Mouse (Mus musculus) embryo, embryonic 10 days (tissue): ENCODE data around the gene Lrp6.

Experiments
- DNase-seq: peaks from one replicate; pipeline ENCODE4 v3.0.0-alpha.2; 2015; ENCODE audit warnings: low spot score

Gene Lrp6

DNA sequence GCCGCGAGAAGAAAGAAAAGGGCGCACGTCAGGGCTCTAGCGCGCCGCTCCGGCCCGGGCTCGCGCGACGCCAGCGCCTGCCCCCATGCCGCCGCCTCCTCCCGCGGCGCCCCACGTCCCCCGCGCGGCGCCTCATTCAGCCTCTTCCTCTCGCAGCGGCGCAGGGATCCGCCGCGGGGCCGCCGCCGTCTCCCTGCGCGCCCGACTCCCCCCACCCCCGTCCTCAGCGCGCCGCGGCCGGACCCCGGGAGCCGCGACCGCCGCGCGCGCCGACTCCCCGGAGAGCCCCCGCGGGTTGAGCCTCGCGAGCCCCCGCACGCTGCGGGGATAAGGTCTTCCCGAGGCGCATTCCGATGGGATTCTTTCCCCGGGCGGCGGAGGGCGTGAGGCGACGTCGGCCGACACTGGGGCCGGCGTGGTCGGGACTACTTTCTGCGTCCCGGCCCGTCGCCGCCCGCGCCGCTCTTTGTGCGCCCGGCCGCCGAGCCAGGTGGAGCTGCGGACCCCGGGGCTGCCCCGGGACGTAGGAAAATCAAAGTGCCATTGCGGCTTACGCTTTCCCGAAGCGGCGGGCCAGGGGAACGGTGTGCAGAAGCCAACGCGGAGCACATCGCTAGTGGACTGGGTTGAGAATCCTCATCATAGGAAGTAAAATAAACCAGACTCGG lies at the start of gene Lrp6:
Gene Lrp6, minus strand, starts transcription at position 148 of the 668 bp plus-strand sequence.
- DNase-seq = peak; percentile 89

DNA sequence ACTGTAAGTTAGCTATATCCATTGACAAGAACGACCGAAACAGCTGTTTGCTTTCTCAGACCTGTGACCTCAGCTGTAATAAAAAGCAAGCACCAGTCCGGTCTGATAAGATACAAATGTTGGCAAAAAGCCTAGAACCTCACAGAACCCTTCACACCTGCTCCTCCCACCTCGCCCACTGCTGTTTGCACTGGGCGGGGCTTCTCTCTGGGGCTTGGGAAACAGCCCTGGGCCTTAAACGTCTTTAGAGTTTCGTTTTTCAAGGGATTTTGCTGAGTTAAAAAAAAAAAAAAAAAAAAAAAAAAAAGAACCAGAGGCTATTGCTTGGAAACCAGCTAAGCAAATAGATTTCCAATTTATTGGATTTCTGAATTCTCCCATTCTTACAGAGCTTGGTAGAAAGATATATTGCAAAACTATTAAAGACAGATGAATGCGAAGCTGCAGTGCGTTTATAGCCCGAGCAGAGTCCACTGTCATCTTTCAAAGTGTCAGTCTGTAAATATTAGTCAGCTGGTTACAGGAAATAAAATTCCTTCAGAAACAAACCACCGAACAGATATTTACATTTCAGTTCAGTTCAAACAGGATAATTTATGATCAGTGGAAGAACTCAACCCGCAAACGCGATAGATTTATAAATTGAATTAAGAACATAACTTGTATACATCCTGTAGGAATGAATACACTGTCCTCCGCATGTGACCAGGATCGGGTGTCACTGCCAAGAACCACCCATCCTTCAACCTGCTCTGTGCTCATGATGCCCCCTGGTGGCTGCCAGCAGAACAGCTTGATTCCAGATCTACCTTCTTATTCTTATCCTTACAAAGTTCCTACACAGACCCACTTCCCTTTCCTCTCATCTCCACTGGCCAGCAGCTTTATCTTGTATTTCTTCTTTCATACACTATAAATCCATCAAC lies 48.2 kb upstream of the Lrp6 start:
- peak; percentile 87 for DNase-seq

DNA sequence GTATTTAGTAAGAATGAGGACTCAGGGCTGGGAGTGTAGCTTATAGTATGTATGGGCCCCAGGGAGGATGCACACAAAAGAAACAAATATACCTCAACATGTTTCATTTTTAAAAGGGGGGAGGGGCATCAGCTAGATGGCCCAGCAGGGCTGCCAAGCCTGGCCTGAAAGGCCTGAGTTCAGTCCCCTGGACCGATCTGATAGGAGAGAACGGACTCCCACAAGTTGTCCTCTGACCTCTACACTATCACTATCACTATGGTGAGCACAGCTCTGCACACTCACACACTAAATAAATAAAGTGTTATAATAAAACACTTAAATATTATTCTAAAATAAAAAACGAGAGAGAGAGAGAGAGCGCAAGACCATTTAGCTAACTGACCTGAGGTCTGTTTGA lies 47.6 kb upstream of the Lrp6 start:
- DNase-seq = no peak

DNA sequence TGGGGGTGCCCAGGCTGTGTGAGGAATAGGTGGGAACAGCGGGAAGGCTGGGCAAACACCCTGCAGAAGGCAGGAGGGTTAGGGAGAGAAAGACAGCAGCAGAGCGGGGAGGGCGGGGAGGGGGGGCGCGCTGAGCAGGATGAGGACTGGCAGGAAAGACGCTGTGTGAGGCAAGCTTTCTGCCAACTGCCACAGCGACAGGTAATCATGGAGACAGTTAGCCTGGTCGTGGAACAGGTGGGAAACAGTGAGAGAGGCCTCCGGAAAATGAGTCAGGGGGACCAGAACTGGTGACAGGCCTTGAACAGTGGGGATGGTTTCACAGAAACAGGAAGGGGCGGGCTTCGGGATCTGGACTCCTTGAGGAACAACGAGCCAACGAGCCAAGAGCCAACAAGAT lies 45.1 kb upstream of the Lrp6 start:
- no peak for DNase-seq

DNA sequence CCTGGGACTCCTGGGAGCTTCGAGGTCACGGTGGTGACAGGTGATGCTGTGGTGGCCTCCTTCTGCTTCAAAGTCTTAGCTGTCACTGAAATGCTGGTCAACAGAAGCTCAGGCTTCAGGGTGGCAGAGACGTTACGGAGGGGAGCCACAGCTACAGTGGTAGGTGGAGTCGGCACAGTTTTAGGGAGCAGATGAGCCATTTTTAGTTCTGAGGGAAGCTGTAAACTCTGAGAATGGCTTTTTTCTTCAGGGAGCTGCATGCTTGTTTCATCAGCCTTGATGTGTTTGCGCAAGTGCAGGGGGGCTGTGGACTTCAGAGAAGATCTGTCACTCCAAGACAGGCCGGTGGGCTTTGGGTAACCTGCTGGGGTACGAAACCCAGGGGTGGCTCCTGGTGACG lies 43.6 kb upstream of the Lrp6 start:
- no peak for DNase-seq

DNA sequence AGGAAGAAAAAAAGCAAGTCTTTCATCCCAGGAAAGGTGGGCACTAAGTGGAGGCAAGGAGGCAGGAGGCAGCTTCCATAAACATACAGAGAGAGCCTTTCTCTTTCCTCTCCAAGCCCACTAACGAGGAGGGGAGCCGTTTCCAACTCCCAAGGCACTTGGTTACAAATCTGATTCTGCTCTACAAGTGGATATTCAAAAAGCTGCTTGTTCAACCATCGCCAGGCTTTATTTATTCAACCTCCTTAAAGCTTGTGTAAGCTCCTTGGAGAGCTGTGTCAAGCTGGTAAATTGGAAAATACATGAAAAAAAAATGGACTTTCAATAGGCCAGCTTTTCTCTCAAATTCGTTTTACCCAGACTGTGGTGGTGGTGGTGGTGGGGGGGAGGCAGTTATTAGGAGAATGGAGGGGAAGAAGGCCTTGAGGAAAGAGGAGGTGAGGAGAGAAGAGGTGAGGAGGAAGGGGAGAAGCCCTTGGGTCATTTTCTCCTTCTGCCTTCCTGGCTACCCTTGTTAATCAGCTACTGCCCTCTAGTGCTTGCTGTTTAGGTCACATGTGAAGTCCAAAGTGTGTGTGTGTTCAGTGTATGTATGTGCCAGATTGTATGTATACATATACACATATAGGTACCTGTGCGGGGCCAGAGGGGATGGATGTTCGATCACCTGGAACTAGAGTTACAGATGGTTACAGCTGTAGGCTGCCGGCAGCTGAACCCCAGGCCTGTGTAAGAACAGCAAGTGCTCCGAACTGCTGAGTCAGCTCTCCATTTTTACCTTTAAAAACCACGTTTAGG lies 40.4 kb upstream of the Lrp6 start:
- peak; percentile 84 for DNase-seq

DNA sequence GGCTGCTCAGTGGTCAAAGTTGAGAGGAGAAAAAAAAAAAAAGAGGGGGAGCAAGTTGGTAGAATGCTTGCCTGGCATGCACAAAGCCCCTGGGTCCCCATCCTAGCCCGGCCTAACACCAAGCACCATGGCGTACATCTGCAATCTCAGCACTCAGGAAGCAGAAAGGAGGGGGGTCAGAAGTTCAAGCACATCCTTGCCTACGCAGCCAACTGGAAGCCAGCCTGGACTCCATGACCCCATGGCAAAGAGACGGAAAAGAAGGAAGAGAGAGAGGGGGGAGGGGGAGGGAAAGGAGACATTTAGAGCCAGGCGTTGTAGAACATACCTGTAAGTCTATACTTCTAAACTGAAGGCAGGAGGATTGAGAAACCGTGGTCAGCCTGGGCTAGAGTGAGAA lies 39.8 kb upstream of the Lrp6 start:
- no peak for DNase-seq

DNA sequence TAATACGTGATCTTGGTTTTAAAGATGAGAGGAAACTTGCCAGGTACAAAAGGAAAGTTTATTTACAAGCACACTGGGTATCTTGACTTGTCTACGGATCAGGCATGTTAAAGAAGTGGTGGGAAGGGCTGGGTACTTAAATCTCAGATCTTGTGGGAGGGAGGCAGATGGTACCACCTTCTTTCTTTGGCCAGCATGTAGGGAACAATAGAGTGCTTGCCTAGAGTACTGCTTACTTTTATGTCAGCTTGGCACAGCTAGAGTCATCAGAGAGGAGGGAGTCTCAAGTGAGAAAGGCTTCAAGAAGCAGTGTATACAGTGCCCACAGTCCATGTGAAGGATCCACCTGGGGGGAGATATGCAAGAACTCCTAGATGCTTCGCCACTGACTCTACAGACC lies 38.4 kb upstream of the Lrp6 start:
- no peak for DNase-seq

DNA sequence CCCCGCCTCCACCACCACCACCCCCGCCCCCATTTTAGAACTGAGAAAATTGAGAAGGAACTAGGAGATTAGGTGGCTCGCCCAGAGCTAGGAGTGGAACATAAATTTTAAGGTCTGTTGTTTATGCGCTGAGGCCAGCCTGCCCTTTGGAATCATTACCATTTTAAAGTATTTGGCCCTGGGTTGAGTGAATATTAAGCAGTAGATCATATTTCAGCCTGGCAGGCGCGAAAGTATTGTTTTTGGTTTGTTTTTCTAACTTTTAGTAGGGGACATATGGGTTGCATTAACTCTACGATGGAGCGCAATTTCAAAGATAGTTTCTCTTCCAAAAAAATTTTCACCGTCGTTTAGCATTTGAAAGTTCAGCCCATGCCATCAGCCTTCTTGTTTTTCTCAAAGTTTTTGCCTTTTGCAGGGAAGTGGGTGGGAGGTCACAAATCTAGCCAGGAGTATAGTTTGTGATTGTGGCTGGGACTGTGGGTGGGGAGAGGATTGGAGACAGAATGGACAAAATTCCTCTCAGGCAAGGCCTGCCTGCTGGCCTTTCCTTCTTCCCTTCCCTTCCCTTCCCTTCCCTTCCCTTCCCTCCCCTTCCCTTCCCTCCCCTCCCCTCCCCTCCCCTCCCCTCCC lies 35.7 kb upstream of the Lrp6 start:
- DNase-seq = no peak

DNA sequence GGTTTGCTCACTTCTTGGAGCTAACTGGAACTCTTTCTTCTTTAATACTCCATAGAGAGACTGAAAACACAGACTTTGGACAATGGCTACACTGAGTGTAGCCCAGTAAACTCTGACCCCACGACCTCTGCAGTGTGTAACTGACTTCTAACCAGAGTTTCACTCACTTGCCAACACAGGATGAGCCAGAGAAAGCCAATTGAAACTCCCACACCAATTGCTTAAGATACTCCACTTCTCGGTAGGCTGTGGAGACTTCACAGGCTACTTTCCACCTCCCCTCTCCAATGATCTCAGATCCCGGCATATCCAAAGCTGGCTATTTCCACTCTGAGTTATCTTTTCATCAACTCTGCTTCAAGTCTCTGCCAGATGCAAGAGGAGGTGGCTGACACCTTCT lies 35.0 kb upstream of the Lrp6 start:
- DNase-seq = peak; percentile 25

DNA sequence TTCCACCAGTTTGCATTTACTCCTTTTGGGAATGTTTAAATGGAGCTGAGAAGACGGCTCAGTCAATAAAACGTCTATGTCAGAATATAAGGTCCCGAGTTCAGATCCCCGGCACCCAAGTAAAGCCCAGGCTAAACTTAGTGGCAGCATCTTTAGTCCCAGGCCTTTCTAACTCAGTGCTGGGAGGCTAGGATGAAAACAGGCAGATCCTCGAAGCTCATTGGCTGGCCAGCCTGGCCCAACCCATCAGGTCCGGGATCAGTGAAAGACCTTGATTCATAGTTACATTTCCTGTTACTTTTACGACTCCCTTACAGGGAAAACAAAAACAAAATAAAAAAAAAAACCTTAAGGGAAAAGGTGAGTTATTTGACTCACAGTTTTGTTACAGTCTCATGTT lies 34.4 kb upstream of the Lrp6 start:
- no peak for DNase-seq

DNA sequence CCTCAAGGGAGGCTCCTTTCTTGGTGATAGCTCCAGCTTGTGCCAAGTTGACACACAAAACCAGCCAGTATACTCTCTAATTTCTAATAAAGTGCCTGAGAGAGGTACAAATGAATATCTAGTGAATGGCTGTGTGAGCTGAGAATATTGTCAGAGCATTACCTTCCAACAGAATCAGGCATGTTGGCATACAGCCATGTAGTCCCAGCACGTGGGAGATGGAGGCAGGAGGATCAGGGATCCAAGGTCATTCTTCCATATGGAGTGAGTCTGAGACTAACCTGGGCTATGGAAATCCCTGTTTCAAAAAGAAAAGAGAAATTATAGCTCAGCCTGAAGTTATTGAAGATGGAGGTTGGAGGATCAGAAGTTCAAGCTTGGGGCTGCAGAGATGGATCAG lies 32.5 kb upstream of the Lrp6 start:
- no peak for DNase-seq

DNA sequence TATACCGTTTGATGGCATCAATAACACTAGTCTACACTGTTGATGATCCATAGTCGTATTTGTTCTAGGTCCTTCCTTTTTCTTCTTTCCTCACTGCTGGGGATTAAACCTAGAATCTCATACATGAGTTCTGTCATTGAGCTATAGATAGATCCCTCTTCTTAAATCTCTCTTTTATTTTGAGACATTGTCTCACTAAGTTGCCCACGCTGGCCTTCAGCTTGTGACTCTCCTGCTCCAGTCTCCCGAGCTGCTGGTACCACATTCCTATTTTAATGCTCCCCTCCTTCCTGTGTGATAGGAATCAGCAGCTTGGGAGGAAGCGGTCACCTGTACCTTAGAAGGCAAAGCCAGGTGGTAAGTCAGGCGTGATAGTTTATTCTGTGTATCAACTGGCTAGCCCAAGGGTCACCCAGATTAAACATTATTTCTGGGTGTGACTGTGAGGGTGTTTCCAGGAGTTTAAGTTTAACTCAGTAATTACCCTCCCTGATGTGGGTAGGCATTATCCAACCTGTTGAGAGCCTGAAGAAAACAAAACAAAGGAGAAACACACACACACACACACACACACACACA lies 31.0 kb upstream of the Lrp6 start:
- DNase-seq = no peak

DNA sequence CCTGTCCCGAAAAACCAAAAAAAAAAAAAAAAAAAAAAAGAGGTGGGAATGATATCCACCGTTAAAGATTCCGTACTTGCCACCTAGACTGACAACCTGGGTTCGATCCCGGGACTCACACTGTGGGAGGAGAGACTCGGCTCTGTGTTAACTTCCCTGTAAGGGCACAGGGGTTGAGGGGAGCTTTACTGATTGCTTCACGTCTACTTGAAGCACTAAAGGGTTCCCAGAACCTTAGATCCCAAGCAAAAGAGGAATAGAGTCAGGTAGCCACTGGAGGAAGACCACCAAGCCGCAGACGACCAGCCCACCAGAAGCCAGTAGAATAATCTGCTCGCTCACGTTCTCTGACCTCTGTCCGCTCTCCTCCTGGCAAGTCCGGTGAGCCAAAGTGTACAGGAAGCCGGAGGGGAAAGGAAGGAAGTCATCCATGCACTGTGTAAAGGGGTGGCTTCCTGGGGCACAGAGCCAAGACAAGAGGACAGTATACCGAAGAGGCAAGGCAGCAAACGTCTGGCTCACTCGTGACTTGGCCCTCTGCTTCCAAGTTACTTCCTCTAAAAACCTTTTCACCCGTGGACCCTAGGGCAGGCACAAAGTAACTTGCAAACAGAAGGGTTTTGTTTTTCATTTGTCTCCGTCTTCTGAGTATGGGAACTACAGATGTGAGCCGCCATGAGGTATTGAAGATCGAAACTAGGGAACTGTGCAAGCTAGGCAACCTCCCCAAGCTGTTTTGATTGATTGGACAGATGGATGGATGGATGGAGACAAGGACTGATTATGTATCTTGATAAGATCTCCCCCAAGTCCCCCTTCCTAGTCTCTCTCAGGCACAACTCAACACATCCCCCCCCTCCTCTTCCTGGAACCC lies 28.0 kb upstream of the Lrp6 start:
- DNase-seq = no peak

DNA sequence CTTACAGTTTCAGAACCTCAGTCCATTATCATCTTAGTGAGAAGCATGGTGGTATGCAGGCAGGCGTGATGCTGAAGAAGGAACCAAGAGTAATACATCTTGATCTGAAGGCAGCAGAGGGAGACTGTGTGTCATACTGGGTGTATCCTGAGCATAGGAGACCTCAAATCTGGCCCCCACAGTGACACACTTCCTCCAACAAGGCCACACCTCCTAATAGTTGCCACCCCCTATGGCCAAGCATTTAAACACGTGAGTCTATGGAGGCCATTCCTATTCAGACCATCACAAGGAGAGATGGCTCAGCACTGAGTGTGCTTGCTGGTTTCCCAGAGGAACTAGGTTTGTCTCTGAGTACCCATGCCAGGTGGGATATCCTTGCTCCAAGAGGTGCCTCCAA lies 24.8 kb upstream of the Lrp6 start:
- DNase-seq = no peak

DNA sequence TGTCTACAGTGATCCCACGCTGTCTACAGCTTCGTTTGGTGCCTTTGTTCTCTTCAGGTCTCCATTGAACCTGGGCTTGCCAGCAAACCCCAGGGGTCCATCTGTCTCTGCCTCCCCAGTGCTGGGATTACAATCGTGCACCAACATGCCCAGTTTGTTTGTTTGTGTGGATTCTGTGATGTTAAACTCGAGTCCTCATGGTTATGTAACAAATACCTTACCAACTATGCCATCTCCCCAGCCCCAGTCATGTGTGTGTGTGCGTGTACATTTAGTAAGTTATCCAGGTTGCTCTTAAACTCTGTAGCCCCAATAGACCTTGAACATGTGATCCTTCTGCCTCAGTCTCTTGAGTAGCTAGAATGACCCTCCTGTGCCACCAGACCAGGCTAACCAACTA lies 19.5 kb upstream of the Lrp6 start:
- DNase-seq = no peak

DNA sequence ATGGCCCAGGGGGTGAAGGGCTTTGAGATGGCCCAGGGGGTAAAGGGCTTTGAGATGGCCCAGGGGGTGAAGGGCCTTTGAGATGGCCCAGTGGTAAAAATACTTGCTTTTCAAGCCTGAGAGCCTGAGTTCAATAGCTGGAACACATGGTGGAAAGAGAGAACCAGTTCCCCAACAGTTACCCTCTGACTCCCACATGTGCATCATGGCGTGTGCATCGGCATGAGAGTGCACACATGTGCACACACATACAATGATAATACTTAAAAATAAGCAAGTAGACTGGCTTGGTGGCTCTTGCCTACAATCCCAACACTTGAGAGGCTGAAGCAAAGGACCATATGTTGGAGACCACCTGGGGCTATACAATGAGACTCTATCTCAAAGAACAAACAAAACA lies 17.9 kb upstream of the Lrp6 start:
- DNase-seq = no peak

DNA sequence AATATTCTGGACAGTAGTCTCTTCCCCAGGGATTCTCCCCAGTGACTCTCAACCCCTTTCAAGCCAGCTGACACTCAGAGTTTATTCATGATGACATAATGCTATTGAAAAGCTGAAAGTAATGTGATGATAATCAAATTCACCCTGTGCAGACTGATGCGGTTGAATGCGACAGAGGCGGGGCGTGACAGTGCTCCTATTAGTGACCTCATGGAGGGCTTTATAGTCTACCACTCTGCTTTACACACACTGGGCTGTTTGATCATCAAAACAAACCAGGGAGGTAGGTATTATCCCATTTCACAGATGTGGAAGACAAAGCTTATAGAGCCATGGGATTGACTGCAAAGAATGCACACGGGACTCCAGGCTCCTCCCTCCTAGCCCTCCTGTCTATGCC lies 15.3 kb upstream of the Lrp6 start:
- DNase-seq = no peak

DNA sequence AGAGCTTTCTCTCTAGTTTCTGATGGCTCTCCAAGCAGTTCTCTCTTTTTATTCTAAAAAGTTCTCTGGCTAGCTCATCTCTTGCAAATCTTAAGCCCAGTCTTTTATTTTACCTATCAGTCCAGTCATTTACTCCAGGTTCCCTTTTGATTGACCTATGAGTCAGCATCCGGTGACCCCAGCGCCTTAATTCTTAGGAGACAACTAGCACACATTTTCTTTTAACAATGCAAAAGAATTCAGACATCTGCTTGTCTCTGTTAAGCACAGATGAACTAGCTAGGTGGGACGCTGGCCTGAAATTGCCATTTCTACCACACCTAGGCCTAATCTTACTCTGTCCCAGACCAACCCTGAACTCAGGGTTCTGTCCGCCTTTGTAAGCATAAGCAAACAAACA lies 12.7 kb upstream of the Lrp6 start:
- DNase-seq = no peak

DNA sequence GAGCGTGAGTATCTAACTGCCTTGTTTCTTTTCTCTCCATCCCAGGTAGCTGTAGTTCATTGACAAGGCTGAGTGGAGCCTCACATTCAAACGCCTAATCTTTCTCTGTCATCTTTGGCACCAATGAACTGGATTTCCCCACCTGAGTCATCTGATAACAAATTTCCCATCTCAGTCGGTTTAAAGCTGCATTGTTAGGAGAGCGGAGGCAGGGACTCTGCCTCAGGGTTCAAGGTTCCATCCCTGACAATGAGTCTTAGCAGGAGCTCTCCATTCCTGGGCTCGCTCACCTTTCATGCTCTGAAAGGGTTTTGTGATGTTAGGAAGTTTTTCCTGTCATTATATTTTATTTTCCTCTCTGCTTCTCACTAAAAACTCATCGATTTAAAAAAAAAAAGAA lies 11.3 kb upstream of the Lrp6 start:
- DNase-seq = no peak

DNA sequence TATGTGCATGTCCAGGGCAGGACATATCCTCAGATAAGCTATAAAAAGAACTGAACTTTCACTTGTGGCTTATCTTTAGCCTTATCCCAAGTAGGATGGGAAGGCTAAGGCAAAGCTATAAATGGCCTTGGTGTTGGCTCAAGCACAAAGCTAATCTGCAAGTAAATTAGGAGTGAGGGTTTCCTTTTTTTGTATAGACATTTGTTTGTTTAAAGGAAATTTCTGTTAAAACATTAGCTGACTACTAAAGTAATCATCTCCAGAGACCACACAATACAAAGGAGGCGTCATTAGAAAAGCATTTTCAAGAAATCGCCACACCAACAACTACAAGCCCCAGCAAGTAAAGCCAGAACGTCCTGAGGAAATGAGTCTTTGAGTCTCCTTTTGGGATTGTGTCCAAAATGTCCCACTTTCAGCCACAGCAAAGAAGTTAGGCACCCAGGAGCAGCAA lies 8.6 kb upstream of the Lrp6 start:
- no peak for DNase-seq
